Mouse (Mus musculus) kidney, adult 8-10 months (tissue): ENCODE results near the gene Drg1.

Experiments used
- DNase-seq, 2 experiments: peaks; one replicate each; pipeline ENCODE4 v3.0.0; 2022

Gene Drg1

DNA sequence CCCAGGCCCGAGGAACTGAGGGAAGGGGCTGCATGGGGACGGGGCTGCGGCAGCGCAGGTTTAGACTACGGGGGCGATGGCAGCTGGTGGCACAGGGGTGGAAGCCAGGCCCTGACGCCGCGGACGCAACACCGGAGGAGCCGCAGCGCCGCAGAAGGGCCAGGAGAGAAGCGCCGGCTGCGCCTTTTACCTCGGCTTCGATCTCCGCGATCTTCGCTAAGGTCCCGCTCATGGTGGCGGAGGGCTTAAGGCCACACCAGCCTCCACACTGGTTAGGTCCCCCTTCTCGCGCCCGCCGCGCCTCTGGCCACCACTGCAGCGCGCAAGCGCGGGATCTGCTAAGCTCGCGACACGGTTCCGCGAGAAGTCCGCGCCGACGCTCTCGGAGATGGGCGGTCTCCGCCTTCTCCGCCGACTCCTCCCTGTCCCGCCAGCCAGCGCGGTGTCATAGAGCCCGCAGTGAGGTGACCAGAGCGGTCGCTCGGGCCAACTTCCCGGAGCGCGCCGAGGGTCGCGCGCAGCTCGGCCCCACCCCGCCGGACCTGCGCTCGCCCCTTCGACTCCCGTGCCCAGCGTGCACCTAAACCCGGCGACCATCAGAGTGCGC is at the start of gene Drg1:
Drg1 (minus strand) TSS at position 337 of the 607 bp plus-strand sequence.
- DNase-seq = peak; percentile 92 to 93

- peak; percentile 62 to 75 for DNase-seq
These were observed 47.9 kb upstream of the Drg1 start for GRCm38 (mm10) chr11:3314148-3314547.

DNA sequence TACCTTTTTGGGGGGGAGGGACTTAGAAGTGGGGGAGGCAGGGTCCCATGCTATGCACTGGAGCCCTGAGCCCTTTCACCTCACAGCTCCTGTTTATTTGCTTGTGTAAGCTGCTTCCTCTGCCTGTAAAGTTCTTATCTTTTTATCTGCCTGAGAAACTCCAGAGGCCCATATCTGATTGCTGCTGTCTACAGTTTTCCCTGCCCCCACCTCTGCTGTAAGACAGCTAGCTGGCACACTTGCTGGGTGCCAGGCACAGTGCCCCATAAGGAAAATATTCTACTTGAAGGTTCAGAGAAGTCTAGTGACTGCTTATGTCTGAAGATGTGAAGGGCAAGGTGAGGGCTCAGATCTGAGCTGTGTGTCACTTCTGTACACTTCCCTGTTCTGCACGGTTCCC is 47.1 kb upstream of the Drg1 start:
- no peak for DNase-seq

GRCm38 (mm10) chr11:3311586-3312347 is 45.6 kb upstream of the Drg1 start:
- DNase-seq = no peak

- DNase-seq = no peak
These were observed 44.8 kb upstream of the Drg1 start for GRCm38 (mm10) chr11:3310789-3311585.

GRCm38 (mm10) chr11:3309884-3310283 is 43.7 kb upstream of the Drg1 start:
- DNase-seq = no peak

DNA sequence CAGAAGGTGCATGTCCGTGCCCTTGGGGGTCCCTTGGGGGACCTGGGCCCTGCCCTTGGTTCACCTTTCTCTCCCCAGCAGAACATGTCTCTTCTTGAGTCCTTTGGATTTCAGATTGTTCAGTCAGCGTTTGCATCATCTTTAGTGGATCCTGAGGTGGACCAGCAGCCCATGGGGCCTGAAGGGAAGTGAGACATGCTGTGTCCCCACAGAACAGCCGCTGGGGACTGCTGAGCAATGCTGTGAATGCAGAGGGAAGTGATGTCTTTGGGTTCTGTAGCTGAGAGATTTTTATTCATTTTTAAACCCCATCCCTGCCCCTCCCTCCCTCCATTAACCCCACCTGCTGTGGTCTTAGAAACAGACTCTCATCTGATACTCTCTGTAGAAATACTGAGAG is 41.7 kb upstream of the Drg1 start:
- DNase-seq = no peak

DNA sequence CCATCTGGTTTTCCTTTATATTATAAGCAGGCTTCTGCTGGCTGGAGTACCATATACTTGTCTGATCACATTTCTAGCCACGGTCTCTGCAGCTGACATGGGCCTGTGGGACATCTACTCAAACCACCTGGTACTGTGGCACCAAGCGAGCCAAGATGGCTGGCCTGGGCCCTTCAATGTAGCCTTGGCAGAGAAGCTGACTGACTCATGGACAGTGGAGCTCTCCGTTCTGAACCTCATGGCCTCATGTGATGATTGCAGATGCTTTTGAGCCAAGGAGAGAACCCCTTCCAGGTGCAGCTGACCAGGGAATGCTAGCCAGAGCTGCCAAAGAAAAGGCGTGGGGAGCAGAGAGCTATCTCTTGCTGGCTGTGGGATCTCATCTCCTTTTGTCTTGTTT is 39.6 kb upstream of the Drg1 start:
- DNase-seq = no peak

- peak; percentile 39 to 76 for DNase-seq
These were observed 36.6 kb upstream of the Drg1 start for GRCm38 (mm10) chr11:3302792-3303191.

DNA sequence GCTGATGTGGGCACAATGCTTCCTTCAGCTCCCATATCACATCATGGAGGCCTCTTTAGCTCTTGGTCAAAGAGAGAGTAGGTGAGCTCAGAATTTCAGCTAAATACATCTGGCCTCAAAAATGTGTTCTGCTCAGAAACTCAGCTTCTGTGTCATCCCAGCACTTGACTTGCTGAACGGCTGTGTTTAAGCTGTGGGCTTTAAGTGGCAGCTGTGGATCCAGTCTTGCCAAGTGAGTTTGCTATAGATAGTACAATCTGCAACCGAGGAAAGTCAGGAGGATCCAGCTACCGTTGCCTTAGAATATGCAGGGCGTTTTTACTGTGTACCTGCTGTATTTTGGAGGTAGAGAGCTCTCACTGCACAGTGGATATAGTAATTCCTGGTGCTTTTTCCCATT is 36.2 kb upstream of the Drg1 start:
- DNase-seq = no peak

GRCm38 (mm10) chr11:3301075-3301474 is 34.9 kb upstream of the Drg1 start:
- no peak for DNase-seq

DNA sequence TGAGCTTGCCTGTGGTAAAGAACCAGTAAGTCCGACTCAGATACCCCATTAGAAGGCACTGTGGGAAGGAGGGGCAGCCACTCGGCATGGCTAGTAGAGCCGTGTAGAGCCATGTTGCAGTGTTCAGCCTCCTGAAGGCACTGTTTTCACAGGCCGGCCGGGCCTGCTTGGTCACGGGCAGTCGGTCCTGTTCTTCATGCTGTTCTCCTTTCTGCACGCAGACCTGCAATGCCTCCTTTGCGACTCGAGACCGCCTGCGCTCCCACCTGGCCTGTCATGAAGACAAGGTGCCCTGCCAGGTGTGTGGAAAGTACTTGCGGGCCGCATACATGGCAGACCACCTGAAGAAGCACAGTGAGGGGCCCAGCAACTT is 32.6 kb upstream of the Drg1 start:
- DNase-seq = no peak

GRCm38 (mm10) chr11:3297871-3298812 is 31.9 kb upstream of the Drg1 start:
- DNase-seq = no peak

GRCm38 (mm10) chr11:3296056-3296455 is 29.8 kb upstream of the Drg1 start:
- no peak for DNase-seq

DNA sequence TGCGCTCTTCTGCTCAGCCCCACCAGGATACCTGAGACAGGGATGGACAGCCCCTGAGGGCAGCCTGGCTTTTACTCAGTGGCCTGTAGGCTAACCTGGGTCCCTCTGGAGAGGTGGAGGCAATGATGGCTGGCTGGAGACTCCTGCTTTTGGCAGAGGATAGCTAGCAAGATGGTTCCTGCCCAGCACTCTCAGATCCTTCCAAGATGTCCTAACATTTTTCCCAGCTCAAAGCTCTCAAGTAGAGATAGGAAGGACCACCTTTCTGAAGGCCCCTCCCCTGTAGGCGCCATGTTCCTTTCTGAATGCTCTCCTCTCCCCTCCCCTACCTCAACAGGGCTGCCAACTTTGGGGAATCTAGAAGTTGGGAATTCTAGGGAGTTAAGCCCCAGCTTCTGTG is 28.4 kb upstream of the Drg1 start:
- DNase-seq = no peak

GRCm38 (mm10) chr11:3293361-3293760 is 27.1 kb upstream of the Drg1 start:
- DNase-seq = no peak

DNA sequence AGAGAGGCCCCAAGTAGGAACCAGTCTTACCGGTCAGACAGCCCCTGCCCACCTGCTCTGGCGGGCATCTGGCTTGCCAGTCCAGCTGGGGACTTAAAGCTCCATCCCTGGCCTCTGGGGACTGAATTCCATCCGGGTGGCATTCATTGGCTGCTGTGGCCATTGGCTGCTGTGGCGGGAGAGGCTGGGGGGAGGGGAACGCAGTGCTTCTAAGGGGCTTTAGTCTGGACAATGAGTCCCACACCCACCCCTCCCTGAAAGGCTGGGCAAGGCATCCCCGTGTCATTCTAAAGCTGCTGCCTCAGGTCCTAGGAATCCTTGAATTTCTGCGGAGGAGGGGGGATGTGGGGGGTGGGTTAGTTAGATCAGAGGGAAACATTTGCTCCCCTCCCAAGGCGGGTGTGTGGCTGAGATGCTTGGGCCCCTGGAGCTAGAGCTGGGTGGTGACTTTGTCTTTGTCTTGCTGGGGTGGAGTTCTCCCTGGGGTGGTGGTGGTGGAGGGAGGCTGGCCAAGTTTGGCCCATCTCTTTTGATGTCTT is 26.6 kb upstream of the Drg1 start:
- DNase-seq = peak; percentile 52 to 73

DNA sequence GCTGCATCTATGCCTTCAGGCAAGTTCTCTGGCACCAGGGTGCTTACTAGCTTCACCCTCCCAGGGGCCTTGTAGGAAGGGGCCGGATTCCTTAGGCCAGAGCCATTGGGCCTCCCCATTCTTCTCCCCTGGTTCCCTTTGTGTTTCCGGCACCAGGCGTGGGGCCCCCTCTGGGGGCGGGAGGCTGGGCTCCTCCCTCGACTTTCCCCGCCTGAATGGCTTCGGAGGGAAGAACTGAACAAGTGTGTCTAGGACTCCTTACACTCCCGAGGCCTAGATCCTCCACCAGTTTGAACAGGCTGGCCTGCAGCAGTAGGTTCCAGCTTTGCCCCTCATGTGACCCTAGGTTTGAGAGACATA is 25.8 kb upstream of the Drg1 start:
- peak; percentile 57 to 65 for DNase-seq

DNA sequence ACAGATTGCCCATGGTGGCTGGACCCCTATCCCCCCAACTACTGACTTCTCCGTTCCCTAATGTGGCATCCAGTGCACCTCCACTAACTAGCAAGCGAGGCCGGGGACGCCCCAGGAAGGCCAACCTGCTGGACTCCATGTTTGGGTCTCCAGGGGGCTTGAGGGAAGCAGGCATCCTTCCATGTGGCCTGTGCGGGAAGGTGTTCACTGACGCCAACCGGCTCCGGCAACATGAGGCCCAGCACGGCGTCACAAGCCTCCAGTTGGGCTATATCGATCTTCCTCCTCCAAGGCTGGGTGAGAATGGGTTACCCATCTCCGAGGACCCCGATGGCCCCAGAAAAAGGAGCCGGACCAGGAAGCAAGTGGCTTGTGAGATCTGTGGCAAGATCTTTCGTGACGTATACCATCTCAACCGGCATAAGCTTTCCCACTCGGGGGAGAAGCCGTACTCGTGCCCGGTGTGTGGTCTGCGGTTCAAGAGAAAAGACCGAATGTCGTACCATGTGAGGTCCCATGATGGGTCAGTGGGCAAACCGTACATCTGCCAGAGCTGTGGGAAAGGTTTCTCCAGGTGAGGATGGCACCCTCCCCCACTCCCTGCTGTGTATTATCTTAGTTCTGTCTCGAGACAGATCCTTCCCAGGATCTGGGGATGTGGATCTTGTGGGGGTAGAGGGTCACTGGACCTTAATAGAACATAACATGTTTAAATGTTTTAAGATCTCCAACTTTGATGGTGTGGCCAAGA is 25.3 kb upstream of the Drg1 start:
- peak; percentile 15 to 18 for DNase-seq

DNA sequence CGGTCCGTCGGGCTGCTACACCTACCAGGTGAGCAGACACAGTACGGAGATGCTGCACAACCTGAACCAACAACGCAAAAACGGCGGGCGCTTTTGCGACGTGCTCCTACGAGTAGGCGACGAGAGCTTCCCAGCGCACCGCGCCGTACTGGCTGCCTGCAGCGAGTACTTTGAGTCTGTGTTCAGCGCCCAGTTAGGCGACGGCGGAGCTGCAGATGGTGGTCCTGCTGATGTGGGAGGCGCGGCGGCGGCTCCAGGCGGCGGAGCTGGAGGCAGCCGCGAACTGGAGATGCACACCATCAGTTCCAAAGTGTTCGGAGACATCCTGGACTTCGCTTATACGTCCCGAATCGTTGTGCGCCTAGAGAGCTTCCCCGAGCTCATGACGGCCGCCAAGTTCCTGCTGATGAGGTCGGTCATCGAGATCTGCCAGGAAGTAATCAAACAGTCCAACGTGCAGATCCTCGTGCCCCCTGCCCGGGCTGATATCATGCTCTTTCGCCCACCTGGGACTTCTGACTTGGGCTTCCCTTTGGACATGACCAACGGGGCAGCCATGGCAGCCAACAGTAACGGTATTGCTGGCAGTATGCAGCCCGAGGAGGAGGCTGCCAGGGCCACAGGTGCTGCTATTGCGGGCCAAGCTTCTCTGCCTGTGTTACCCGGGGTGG is 24.6 kb upstream of the Drg1 start:
- DNase-seq = peak; percentile 35 to 42
